Mouse (Mus musculus) neural tube, embryonic 11.5 days (tissue): ENCODE data around the gene Optn. TPM values are rescaled to one million over a fixed set of nuclear protein-coding genes. Genes with fewer than 3 reads are reported as not detected.

Source experiments
- ATAC-seq: fragments of 200-750 bp; cut with Nextera tagmentation; 2 replicates; pipeline ENCODE4 v1.8.0; 2017; ENCODE audit warnings: moderate number of reproducible peaks, mild to moderate bottlenecking, moderate TSS enrichment, moderate library complexity; ENCODE audit not compliant: insufficient read depth, low FRiP score, low TSS enrichment
- DNase-seq: peaks from one replicate; pipeline ENCODE4 v3.0.0-alpha.2; 2015; ENCODE audit warnings: low spot score
- H3K27ac ChIP-seq: fragments of 300-500 bp; sonication (generic); 2 replicates; pipeline ENCODE4 v1.5.1; 2014; ENCODE audit warnings: low read depth, mild to moderate bottlenecking, low read length
- H3K27me3 ChIP-seq: fragments of 300-500 bp; sonication (generic); 2 replicates; pipeline ENCODE4 v1.6.1; 2014; ENCODE audit warnings: mild to moderate bottlenecking, low read length, mixed read lengths; ENCODE audit not compliant: control insufficient read depth, insufficient read depth
- H3K36me3 ChIP-seq: fragments of 300-500 bp; sonication (generic); 2 replicates; pipeline ENCODE4 v1.6.1; 2014; ENCODE audit warnings: mild to moderate bottlenecking, low read length, moderate library complexity, mixed read lengths; ENCODE audit not compliant: control insufficient read depth, insufficient read depth
- H3K4me1 ChIP-seq: fragments of 300-500 bp; sonication (generic); 2 replicates; pipeline ENCODE4 v1.6.1; 2014; ENCODE audit warnings: low read length, mixed read lengths; ENCODE audit not compliant: control insufficient read depth, insufficient read depth
- H3K4me2 ChIP-seq: fragments of 300-500 bp; sonication (generic); 2 replicates; pipeline ENCODE4 v1.6.1; 2014; ENCODE audit warnings: low read depth, mild to moderate bottlenecking, moderate library complexity
- H3K4me3 ChIP-seq: fragments of 300-500 bp; sonication (generic); 2 replicates; pipeline ENCODE4 v1.5.1; 2014; ENCODE audit warnings: low read depth, low read length
- H3K9ac ChIP-seq: fragments of 300-500 bp; sonication (generic); 2 replicates; pipeline ENCODE4 v1.6.1; 2014; ENCODE audit warnings: mild to moderate bottlenecking, low read length
- H3K9me3 ChIP-seq: fragments of 300-500 bp; sonication (generic); 2 replicates; pipeline ENCODE4 v1.6.1; 2016; ENCODE audit warnings: low read length; ENCODE audit not compliant: control insufficient read depth
- WGBS: fragments of 180-500 bp; shearing (Covaris S2); extraction: QIAGEN DNeasy Blood & Tissue Kit; methylation state at CpG from one replicate; pipeline ENCODE4 v1.1.7; 2014; 5-methylcytosine and 5-hydroxymethylcytosine counted together
- polyA plus RNA-seq: library from polyadenylated mRNA; unstranded; fragments of >200 nt; fragmentation: Nextera tagmentation; extraction: Ambion mirVana; gene quantifications from 2 replicates; pipeline ENCODE4 v1.2.1, GENCODE M21; 2014

Optn gene
- 5.0 and 5.7 TPM in 2 replicates for polyA plus RNA-seq

DNA sequence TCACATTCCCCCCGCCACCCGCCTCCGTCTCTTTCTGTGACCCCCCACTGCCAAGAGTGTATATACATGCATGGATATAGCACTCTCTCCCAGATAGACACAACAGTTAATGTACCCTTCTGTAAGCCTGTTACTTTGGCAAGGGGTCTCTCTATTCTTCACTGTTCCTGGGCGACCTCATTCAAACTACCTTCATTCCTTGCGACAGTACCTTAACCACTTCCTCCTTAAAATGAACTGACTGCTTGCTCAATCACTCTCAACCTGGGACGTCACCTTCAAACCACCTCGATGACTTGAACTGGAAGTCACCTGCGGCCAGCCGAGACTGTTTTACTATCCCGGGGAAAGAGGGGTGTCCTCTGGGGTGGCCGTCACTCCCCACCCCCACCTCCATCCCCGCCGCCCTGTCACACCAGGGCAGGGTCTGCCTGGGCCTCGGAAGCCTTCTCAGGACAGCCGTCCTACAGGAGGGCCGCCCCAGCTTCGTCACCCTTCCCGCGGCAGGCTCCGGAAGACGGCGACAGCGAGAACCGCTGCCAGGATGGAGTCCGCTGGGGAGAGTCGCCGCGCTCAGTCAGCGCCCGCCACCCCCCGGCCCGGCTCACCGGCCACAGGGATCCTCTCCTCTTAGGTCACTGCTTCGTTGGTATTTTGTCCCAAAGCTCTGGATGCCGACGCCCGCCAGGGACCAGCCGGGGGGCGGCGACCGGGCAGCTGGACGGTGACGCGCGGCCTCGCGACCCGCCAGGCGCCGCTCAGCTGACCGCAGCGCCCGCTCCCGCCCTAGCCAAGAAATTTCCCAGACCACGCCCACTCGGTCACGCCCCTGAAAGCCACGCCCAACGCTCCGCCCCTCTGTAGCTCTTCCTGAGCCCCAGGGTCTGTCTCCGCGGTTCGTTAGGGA, at the start of gene Optn:
Gene Optn, minus strand, starts transcription at position 753 of the 907 bp plus-strand sequence.
- peak within 1 kb of the TSS; percentile 58 for H3K9ac ChIP-seq
- 0 out of 2 replicates have a peak, but pooled peaks cover 3% of the 10 kb centered on the region for H3K27me3 ChIP-seq
- no peaks in the 10 kb centered on the region; the same call in 1 of the 2 replicates for H3K4me1 ChIP-seq
- peak within 1 kb of the TSS; percentile 51 for H3K4me3 ChIP-seq
- no peak within 1 kb of the TSS for H3K27ac ChIP-seq
- H3K36me3 ChIP-seq, result no peaks in the 10 kb centered on the region
- peak within 1 kb of the TSS; percentile 59 for H3K4me2 ChIP-seq
- 2% methylated on average over 62 of the region's 63 CpGs for WGBS
- DNase-seq (peak; percentile 92), ATAC-seq (peak; percentile 93)
- no peaks in the 10 kb centered on the region for H3K9me3 ChIP-seq

DNA sequence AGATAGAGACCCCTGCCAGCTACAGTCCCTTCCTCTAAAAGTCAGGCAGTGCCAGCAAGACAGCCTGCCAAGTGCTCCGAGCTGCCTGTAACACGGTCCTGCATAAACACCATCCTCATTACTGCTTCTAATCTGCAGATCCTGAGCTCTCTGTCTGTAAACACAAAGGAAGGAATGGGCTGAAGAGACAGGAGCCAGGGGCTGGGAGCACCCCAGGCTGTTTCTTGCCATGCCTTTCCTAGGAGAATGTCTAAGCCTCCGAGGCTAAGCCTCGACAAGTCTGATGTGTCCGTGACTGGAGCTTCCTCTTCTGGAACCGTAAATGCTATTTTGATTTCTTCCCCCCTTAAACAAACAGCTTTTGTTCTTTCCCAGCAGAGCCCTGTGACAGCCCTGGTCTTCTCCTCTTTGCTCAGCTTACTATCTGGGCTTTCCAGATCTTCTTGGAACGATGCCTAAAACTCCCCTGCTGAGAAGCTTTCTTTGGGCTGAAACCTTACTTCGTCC, 49.0 kb upstream of the Optn start:
- DNase-seq, result no peak
- peaks cover 5% of the 10 kb centered on the region; the same call in 1 of the 2 replicates for H3K4me1 ChIP-seq
- WGBS, result 48% methylated on average over 8 of the region's 8 CpGs
- ATAC-seq, result no peak
- no peaks in the 10 kb centered on the region for H3K36me3 ChIP-seq
- no peaks in the 10 kb centered on the region for H3K27me3 ChIP-seq
- no peak overlapping the region for H3K4me2 ChIP-seq
- H3K27ac ChIP-seq, result no peak overlapping the region
- H3K4me3 ChIP-seq, result no peak overlapping the region
- H3K9ac ChIP-seq, result no peak overlapping the region
- no peaks in the 10 kb centered on the region for H3K9me3 ChIP-seq

DNA sequence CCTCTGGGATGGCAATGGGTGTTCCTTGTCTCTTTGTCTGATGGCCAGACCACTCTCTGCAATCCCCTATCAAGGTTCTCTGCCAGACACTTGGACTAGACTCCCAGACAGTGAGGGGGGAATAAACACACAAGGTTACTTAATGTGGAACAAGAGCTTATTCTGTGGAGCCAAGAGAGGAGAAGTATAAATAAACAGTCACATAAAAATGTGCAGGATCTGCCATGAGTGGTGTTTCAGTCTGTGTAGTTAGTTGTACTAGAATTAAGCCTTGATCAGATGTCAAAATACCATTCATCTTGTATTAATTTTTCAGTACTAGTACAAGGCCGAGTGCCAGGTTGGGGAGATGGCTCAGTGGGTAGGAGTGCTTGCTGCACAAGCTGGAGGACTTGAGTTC, 39.0 kb upstream of the Optn start:
- Histone ChIP-seq H3K9me3 (no peaks in the 10 kb centered on the region), H3K4me3 (no peak overlapping the region), H3K27me3 (no peaks in the 10 kb centered on the region), H3K4me1 (no peaks in the 10 kb centered on the region), H3K27ac (no peak overlapping the region), H3K9ac (no peak overlapping the region), H3K36me3 (no peaks in the 10 kb centered on the region), H3K4me2 (no peak overlapping the region)
- ATAC-seq (no peak), DNase-seq (no peak)
- WGBS, result 76% methylated on average over 1 of the region's 1 CpGs

DNA sequence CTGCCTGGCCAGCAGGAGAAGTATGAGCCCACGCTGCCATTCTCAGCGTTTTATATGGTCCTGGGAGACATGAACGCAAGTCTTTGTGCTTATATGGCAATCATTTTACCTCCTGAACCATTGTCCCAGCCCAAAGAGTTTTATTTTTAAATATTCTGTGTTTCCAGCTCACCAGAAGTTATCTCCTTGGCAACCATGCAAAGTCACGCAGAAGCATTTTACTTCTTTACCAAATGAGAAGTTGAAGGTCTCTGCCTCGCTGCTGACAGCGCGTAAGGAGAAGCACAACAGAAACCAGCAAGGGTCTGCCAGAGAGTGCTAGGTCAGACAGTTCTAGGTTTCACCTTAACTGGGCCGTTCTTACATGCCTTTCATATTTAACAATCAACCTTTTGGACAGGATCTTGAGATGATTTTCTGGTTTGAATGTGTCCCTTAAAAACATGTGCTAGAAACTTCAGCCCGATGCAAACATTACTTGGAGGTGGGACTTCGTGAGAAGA, 37.9 kb upstream of the Optn start:
- Histone ChIP-seq H3K4me3 (no peak overlapping the region), H3K4me1 (no peaks in the 10 kb centered on the region), H3K36me3 (no peaks in the 10 kb centered on the region), H3K27ac (no peak overlapping the region), H3K4me2 (no peak overlapping the region), H3K9me3 (no peaks in the 10 kb centered on the region), H3K27me3 (no peaks in the 10 kb centered on the region), H3K9ac (no peak overlapping the region)
- 86% methylated on average over 10 of the region's 10 CpGs for WGBS
- no peak for DNase-seq
- ATAC-seq, result no peak

DNA sequence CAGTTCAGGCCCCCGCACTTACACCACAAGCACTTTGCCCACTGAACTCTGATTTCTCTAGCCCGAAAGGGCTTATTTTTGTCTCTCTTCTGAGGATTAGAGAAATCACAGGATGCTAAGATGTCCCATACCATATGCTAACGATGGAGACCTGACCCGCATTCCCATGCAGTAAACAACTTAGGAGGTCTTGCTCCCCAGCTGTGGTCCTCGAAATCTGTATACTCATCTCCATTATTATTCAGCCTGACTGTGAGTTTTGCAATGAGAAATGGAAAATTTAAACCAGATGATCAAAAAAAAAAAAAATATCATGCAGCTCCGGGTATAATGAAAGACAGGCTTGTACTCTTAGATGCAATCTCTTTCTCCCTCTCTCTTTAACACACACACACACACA, 35.3 kb upstream of the Optn start:
- 81% methylated on average over 6 of the region's 6 CpGs for WGBS
- H3K36me3 ChIP-seq, result no peaks in the 10 kb centered on the region
- H3K4me3 ChIP-seq, result no peak overlapping the region
- no peaks in the 10 kb centered on the region for H3K27me3 ChIP-seq
- no peaks in the 10 kb centered on the region for H3K9me3 ChIP-seq
- H3K4me1 ChIP-seq, result no peaks in the 10 kb centered on the region
- no peak for ATAC-seq
- DNase-seq, result no peak
- H3K4me2 ChIP-seq, result no peak overlapping the region
- H3K27ac ChIP-seq, result no peak overlapping the region
- H3K9ac ChIP-seq, result no peak overlapping the region

DNA sequence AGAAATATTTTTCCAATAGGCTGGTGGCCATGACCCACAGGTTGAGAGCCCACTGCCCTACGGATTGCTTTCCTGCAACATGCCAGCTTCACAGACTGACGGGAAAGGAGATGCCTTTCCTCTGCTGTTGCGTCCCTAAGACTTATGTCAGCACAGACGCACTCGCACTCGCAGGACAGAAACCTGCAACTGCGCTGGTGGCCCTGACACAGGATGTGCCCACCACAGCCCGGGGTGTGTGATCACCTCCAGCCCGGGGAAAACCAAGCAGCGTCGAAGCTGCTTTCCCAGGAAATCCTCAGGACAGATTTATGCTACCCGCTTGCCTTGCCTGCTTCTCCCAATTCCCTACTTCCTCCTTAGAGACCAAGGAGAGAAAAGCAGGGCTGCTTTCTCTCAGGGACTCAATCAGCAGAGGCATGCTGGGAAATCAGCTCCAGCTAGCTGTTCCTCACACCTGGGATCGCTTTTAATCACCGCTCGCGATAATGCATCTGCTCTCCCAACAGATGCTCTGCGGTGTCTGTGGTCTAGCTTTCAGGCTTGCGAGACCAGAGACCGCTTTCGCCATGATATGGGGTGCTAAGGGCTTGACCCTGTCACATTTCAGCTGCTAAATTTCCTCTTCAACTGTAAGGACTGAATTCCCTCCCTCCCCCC, 34.1 kb upstream of the Optn start:
- peak overlapping the region; percentile 2; the same call in 1 of the 2 replicates for H3K27ac ChIP-seq
- ATAC-seq, result 0 out of 2 replicates have a peak, but pooled peaks have one; percentile 41

DNA sequence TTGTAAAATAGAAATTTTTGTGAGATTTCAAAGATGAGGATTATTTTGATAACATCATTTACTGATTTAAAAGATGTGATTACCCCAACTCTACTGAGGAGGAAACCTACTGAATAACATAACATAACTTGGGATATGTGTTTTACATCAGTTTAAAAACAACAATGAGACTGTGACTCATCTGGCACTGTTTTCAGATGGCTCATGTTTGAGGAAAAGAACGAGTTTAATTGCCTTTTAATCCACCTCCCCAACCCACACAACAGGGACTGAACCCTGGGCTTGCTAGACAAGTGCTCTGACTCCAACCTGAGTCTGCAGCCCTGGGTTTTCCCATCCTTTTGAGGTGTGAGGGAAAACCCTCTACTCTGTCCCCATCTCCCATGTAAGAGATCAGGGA, 31.5 kb upstream of the Optn start:
- H3K36me3 ChIP-seq, result no peaks in the 10 kb centered on the region
- H3K27ac ChIP-seq, result no peak overlapping the region
- no peak overlapping the region for H3K9ac ChIP-seq
- no peak overlapping the region for H3K4me2 ChIP-seq
- 37% methylated on average over 1 of the region's 1 CpGs for WGBS
- no peak overlapping the region for H3K4me3 ChIP-seq
- H3K27me3 ChIP-seq, result no peaks in the 10 kb centered on the region
- no peaks in the 10 kb centered on the region for H3K4me1 ChIP-seq
- ATAC-seq (no peak), DNase-seq (no peak)
- H3K9me3 ChIP-seq, result no peaks in the 10 kb centered on the region

More for the DNA sequence above, 34.1 kb upstream of the Optn start:
- Histone ChIP-seq H3K4me2 (peak overlapping the region; percentile 38), H3K9me3 (no peaks in the 10 kb centered on the region), H3K4me1 (no peaks in the 10 kb centered on the region), H3K9ac (peak overlapping the region; percentile 26; the same call in 1 of the 2 replicates), H3K27me3 (no peaks in the 10 kb centered on the region), H3K4me3 (no peak overlapping the region), H3K36me3 (no peaks in the 10 kb centered on the region)
- peak; percentile 47 for DNase-seq
- 24% methylated on average over 20 of the region's 20 CpGs for WGBS

DNA sequence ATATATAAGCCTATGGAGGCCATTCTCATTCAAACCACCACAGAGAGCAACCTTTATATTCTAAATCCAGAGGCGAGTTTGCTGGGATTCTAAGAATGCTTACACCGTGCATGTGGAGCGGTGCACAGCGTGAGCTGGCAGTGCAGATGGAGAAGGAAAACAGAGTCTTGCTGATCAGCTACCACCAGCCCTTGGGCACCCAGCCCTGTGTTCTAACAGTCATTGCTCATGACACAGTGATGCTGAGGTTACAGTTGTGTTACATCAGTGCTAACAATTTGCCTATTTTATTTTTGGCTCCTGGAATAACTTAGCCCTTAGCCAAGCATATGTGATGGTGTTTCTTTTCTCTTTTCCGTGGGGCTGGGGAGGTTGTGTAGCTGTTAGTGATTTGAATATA, 31.0 kb upstream of the Optn start:
- WGBS, result 86% methylated on average over 5 of the region's 5 CpGs
- Histone ChIP-seq H3K27me3 (no peaks in the 10 kb centered on the region), H3K9ac (no peak overlapping the region), H3K4me3 (no peak overlapping the region), H3K9me3 (no peaks in the 10 kb centered on the region), H3K27ac (no peak overlapping the region), H3K36me3 (no peaks in the 10 kb centered on the region), H3K4me1 (no peaks in the 10 kb centered on the region), H3K4me2 (no peak overlapping the region)
- ATAC-seq (no peak), DNase-seq (no peak)
